Mouse (Mus musculus): Measurements from ENCODE around the gene 2010315B03Rik. TPM values are rescaled to one million over a fixed set of nuclear protein-coding genes. Genes with fewer than 3 reads are reported as not detected.
A peak's percentile ranks its signal among the peaks of the same experiment; 100 is the strongest.

Gene 2010315B03Rik
- polyA plus RNA-seq (2014; fragmentation: Nextera tagmentation; extraction: Ambion mirVana) = 10.3 and 13.2 TPM in 2 replicates

DNA sequence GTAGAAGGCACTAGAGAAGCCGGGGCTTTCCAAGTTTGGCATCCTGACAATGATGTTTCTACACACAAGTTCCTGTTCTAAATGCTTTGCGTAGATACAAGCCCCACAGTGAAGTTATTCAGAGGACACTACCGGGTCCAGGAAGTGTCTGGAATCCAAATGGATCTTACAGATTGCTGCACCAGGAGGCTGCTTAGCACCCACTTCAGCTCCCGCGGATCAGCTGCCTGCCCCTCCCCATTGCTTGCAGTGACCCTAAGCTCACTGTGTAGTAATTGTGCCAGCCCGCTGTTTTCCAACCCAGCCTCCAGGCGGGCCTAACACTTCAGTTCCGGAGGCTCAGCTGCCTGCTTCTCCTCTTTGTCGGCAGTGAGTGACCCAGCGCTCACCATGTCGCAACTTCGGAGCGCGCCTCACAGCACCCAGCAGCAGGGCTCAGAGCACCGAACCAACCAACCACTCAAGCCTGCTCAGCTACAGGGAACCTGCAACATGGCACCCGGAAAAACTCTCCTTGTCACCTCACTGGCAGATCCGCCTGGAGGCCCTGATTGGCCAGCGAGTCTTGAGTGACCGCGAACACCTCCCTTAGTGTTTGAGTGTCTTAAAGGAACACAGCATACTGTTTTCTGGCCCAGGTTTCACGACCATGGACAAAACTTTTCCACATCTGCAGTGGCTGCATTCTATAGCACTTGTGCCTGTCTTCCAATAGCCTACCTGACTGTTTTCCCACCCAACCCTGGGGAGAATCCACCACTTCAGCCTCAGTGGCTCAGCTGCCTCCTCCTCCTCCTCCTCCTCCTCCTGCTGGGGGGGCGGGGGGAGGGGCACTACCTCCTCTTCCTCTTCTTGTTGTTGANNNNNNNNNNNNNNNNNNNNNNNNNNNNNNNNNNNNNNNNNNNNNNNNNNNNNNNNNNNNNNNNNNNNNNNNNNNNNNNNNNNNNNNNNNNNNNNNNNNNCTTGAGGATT lies at the start of gene 2010315B03Rik:
Gene 2010315B03Rik, minus strand, starts transcription at position 526 of the 972 bp plus-strand sequence.
- Histone ChIP-seq H3K4me3 (ENCODE audit: low read depth, low read length) (peak within 1 kb of the TSS; percentile 63), H3K9ac (replicated peaks; ENCODE audit: low read depth, low read length) (peak within 1 kb of the TSS; percentile 67), H3K9me3 (ENCODE audit: control insufficient read depth, low read length) (no peaks in the 10 kb centered on the region), H3K4me2 (ENCODE audit: low read depth, low read length) (peak within 1 kb of the TSS; percentile 56), H3K27ac (ENCODE audit: low read depth, low read length) (peak within 1 kb of the TSS; percentile 78), H3K27me3 (ENCODE audit: control insufficient read depth, insufficient read depth, low read length) (no peaks in the 10 kb centered on the region), H3K36me3 (ENCODE audit: control insufficient read depth, insufficient read depth, low read length) (no peaks in the 10 kb centered on the region), H3K4me1 (ENCODE audit: control insufficient read depth, insufficient read depth, low read length) (peaks cover 5% of the 10 kb centered on the region; the same call in 1 of the 2 replicates)
- 2% methylated on average over 21 of the region's 22 CpGs for WGBS
- peak; percentile 99 for ATAC-seq (ENCODE audit: low read depth)

GRCm38 (mm10) chr9:124311502-124311901 lies 994 bp downstream of the 2010315B03Rik start:
- no peak for ATAC-seq (ENCODE audit: low read depth)
- Histone ChIP-seq H3K27me3 (ENCODE audit: control insufficient read depth, insufficient read depth, low read length) (no peaks in the 10 kb centered on the region), H3K36me3 (ENCODE audit: control insufficient read depth, insufficient read depth, low read length) (no peaks in the 10 kb centered on the region), H3K9ac (replicated peaks; ENCODE audit: low read depth, low read length) (no peak overlapping the region; the same call in 1 of the 2 replicates), H3K4me2 (ENCODE audit: low read depth, low read length) (peak overlapping the region; percentile 56), H3K9me3 (ENCODE audit: control insufficient read depth, low read length) (no peaks in the 10 kb centered on the region), H3K27ac (ENCODE audit: low read depth, low read length) (no peak overlapping the region), H3K4me1 (ENCODE audit: control insufficient read depth, insufficient read depth, low read length) (peaks cover 5% of the 10 kb centered on the region; the same call in 1 of the 2 replicates), H3K4me3 (ENCODE audit: low read depth, low read length) (peak overlapping the region; percentile 63)

GRCm38 (mm10) chr9:124288329-124288728 lies 24.2 kb downstream of the 2010315B03Rik start:
- Histone ChIP-seq H3K9ac (replicated peaks; ENCODE audit: low read depth, low read length) (no peak overlapping the region), H3K4me1 (ENCODE audit: control insufficient read depth, insufficient read depth, low read length) (no peaks in the 10 kb centered on the region), H3K4me3 (ENCODE audit: low read depth, low read length) (no peak overlapping the region), H3K27ac (ENCODE audit: low read depth, low read length) (no peak overlapping the region), H3K36me3 (ENCODE audit: control insufficient read depth, insufficient read depth, low read length) (peaks cover 1% of the 10 kb centered on the region; the same call in 1 of the 2 replicates), H3K4me2 (ENCODE audit: low read depth, low read length) (no peak overlapping the region), H3K27me3 (ENCODE audit: control insufficient read depth, insufficient read depth, low read length) (no peaks in the 10 kb centered on the region), H3K9me3 (ENCODE audit: control insufficient read depth, low read length) (peaks cover 5% of the 10 kb centered on the region)
- no peak for ATAC-seq (ENCODE audit: low read depth)

GRCm38 (mm10) chr9:124281912-124282686 lies 30.4 kb downstream of the 2010315B03Rik start:
- Histone ChIP-seq H3K4me3 (ENCODE audit: low read depth, low read length) (peak overlapping the region; percentile 79), H3K4me2 (ENCODE audit: low read depth, low read length) (peak overlapping the region; percentile 74), H3K27ac (ENCODE audit: low read depth, low read length) (peak overlapping the region; percentile 72; the same call in 1 of the 2 replicates), H3K4me1 (ENCODE audit: control insufficient read depth, insufficient read depth, low read length) (peaks cover 11% of the 10 kb centered on the region), H3K27me3 (ENCODE audit: control insufficient read depth, insufficient read depth, low read length) (no peaks in the 10 kb centered on the region), H3K36me3 (ENCODE audit: control insufficient read depth, insufficient read depth, low read length) (0 out of 2 replicates have a peak, but pooled peaks cover 4% of the 10 kb centered on the region), H3K9me3 (ENCODE audit: control insufficient read depth, low read length) (peaks cover 3% of the 10 kb centered on the region; the same call in 1 of the 2 replicates), H3K9ac (replicated peaks; ENCODE audit: low read depth, low read length) (peak overlapping the region; percentile 60)
- ATAC-seq (ENCODE audit: low read depth) = peak; percentile 99
- under 1% methylated on average over 22 of the region's 22 CpGs for WGBS

GRCm38 (mm10) chr9:124281448-124281791 lies 31.1 kb downstream of the 2010315B03Rik start:
- H3K4me1 ChIP-seq (ENCODE audit: control insufficient read depth, insufficient read depth, low read length) = peaks cover 11% of the 10 kb centered on the region
- H3K9me3 ChIP-seq (ENCODE audit: control insufficient read depth, low read length) = peaks cover 3% of the 10 kb centered on the region; the same call in 1 of the 2 replicates
- H3K4me2 ChIP-seq (ENCODE audit: low read depth, low read length) = peak overlapping the region; percentile 74
- H3K9ac ChIP-seq (replicated peaks; ENCODE audit: low read depth, low read length) = peak overlapping the region; percentile 60
- H3K27me3 ChIP-seq (ENCODE audit: control insufficient read depth, insufficient read depth, low read length) = no peaks in the 10 kb centered on the region
- H3K36me3 ChIP-seq (ENCODE audit: control insufficient read depth, insufficient read depth, low read length) = 0 out of 2 replicates have a peak, but pooled peaks cover 4% of the 10 kb centered on the region
- 11% methylated on average over 1 of the region's 1 CpGs for WGBS
- H3K27ac ChIP-seq (ENCODE audit: low read depth, low read length) = peak overlapping the region; percentile 72; the same call in 1 of the 2 replicates
- H3K4me3 ChIP-seq (ENCODE audit: low read depth, low read length) = peak overlapping the region; percentile 79
- peak; percentile 9; the same call in 1 of the 2 replicates for ATAC-seq (ENCODE audit: low read depth)

DNA sequence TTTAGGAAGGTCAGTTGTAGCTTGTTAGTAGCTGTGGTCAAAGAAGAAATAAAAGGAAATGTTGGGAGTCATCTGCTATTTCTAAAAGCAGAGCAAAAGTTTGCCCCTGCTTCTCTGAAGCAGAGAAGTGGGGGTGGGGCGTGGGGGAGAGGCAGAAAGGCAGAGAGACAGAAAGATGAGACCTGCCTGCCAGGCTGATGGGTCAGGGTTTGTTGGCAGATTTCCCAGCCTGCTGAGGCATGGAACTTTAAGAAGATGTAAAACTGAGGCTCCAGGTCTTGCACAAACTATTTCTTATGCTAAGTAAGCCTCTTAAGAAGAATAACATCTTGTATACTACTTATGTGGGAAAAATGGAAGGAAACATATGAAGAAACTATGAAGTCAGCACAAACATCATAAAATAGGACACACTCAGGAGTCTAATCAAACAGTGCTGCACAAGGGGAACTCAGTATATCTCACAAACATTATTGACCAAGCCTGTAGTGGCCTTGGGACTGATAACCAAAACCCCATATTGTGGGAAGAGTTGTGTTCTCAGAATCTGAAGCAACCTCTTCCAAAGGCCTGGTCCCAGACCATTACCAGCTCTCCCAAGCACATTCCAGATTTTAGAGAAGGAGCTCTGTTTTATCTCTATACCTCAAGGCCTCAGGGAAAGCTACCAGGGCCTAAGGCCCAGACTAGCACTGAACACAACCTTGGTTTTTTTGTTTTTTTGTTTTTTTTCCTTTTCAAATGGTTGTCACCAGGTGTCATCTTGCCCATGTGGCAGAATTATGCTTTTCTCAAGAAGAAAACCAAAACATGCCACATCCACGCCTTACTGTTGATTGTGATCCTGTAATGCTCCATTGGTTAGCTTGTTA lies 31.7 kb downstream of the 2010315B03Rik start:
- Histone ChIP-seq H3K4me1 (ENCODE audit: control insufficient read depth, insufficient read depth, low read length) (peaks cover 11% of the 10 kb centered on the region), H3K4me3 (ENCODE audit: low read depth, low read length) (peak overlapping the region; percentile 79), H3K27ac (ENCODE audit: low read depth, low read length) (no peak overlapping the region; the same call in 1 of the 2 replicates), H3K9ac (replicated peaks; ENCODE audit: low read depth, low read length) (peak overlapping the region; percentile 60), H3K4me2 (ENCODE audit: low read depth, low read length) (peak overlapping the region; percentile 74), H3K9me3 (ENCODE audit: control insufficient read depth, low read length) (peaks cover 3% of the 10 kb centered on the region; the same call in 1 of the 2 replicates), H3K36me3 (ENCODE audit: control insufficient read depth, insufficient read depth, low read length) (0 out of 2 replicates have a peak, but pooled peaks cover 4% of the 10 kb centered on the region), H3K27me3 (ENCODE audit: control insufficient read depth, insufficient read depth, low read length) (no peaks in the 10 kb centered on the region)
- ATAC-seq (ENCODE audit: low read depth) = no peak
- 69% methylated on average over 2 of the region's 2 CpGs for WGBS

DNA sequence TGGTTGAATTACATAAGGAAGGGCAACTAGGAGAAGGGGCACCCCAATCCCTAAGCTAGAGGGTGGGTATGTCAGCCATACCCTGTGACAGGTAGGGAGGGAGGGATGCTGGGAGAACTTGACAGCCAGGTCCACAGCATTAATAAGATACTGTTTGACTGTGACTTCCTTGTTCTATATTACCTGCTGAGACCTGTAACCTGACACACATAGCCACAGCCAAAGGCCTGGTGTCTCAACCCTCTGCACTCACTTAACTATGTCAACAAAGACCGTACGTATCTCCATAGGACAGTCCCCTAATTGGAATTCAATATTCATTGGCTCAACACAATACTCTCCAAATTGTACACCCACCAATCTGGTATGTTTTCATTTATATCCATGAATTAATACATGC lies 33.2 kb downstream of the 2010315B03Rik start:
- Histone ChIP-seq H3K4me2 (ENCODE audit: low read depth, low read length) (no peak overlapping the region), H3K27ac (ENCODE audit: low read depth, low read length) (no peak overlapping the region), H3K4me1 (ENCODE audit: control insufficient read depth, insufficient read depth, low read length) (peaks cover 11% of the 10 kb centered on the region), H3K9me3 (ENCODE audit: control insufficient read depth, low read length) (peaks cover 12% of the 10 kb centered on the region; the same call in 1 of the 2 replicates), H3K4me3 (ENCODE audit: low read depth, low read length) (no peak overlapping the region), H3K36me3 (ENCODE audit: control insufficient read depth, insufficient read depth, low read length) (0 out of 2 replicates have a peak, but pooled peaks cover 4% of the 10 kb centered on the region), H3K9ac (replicated peaks; ENCODE audit: low read depth, low read length) (no peak overlapping the region), H3K27me3 (ENCODE audit: control insufficient read depth, insufficient read depth, low read length) (no peaks in the 10 kb centered on the region)
- WGBS = 55% methylated on average over 2 of the region's 2 CpGs
- ATAC-seq (ENCODE audit: low read depth) = no peak; the same call in 1 of the 2 replicates

DNA sequence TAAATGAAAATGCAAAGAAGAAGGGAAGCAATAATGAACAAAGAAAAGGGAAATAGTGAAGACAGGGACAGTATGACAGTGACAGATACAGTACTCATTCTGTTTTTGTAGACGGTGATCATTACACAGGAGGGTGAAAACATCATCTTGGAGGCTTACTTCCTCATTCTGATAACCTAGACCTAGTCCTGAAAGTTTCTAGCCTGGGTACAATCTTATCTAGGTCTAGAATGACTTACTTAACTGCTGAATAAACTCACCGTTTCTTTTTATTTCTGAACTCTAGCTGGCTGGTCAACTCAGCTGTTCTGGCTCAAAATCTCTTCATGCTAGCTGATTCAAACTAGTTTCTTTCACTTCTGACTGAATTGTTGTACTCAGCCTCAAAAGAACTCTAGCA lies 37.4 kb downstream of the 2010315B03Rik start:
- WGBS = 93% methylated on average over 2 of the region's 2 CpGs
- no peak overlapping the region for H3K4me3 ChIP-seq (ENCODE audit: low read depth, low read length)
- no peak overlapping the region for H3K27ac ChIP-seq (ENCODE audit: low read depth, low read length)
- H3K4me1 ChIP-seq (ENCODE audit: control insufficient read depth, insufficient read depth, low read length) = no peaks in the 10 kb centered on the region
- peaks cover 10% of the 10 kb centered on the region; the same call in 1 of the 2 replicates for H3K36me3 ChIP-seq (ENCODE audit: control insufficient read depth, insufficient read depth, low read length)
- H3K9ac ChIP-seq (replicated peaks; ENCODE audit: low read depth, low read length) = no peak overlapping the region
- no peak overlapping the region for H3K4me2 ChIP-seq (ENCODE audit: low read depth, low read length)
- H3K9me3 ChIP-seq (ENCODE audit: control insufficient read depth, low read length) = peaks cover 29% of the 10 kb centered on the region
- H3K27me3 ChIP-seq (ENCODE audit: control insufficient read depth, insufficient read depth, low read length) = no peaks in the 10 kb centered on the region
- ATAC-seq (ENCODE audit: low read depth) = no peak

Data from neural tube, embryonic 14.5 days (tissue).